Mouse (Mus musculus) ES-E14 (cell line): Measurements from ENCODE around the gene Odc1.

Experiments used
- CHD2 ChIP-seq: IDR thresholded peaks from 2 replicates; pipeline ENCODE4 v1.6.1; 2014; ENCODE audit warnings: mild to moderate bottlenecking, low read depth, low read length, inconsistent platforms
- HCFC1 ChIP-seq: IDR thresholded peaks from 2 replicates; pipeline ENCODE4 v1.6.1; 2012; ENCODE audit warnings: low read length, inconsistent platforms, borderline replicate concordance; ENCODE audit not compliant: insufficient read depth
- MAFK ChIP-seq: IDR thresholded peaks from 2 replicates; pipeline ENCODE4 v1.6.1; 2014; ENCODE audit warnings: mild to moderate bottlenecking, low read depth, low read length, inconsistent platforms; ENCODE audit not compliant: insufficient read depth
- ZC3H11A ChIP-seq: IDR thresholded peaks from 2 replicates; pipeline ENCODE4 v1.6.1; 2012; ENCODE audit warnings: low read depth, mild to moderate bottlenecking, inconsistent platforms, low read length, borderline replicate concordance

- TF ChIP-seq MAFK (no peak), HCFC1 (no peak), ZC3H11A (no peak), CHD2 (no peak)
Observed at GRCm38 (mm10) chr12:17581001-17581400, 36.4 kb downstream of the Odc1 start.
